Mouse (Mus musculus) myocyte (in vitro differentiated cells): ENCODE results near the gene Phyh.

Source experiments
- CEBPB ChIP-seq: IDR thresholded peaks from 2 replicates; pipeline ENCODE4 v1.6.1; 2011; ENCODE audit warnings: mild to moderate bottlenecking, moderate library complexity; ENCODE audit not compliant: poor library complexity, insufficient read depth, severe bottlenecking
- E2F4 ChIP-seq: IDR thresholded peaks from one replicate; pipeline ENCODE4 v1.6.1; 2011; ENCODE audit warnings: mild to moderate bottlenecking, control low read depth, moderate library complexity; ENCODE audit not compliant: insufficient read depth
- MAX ChIP-seq: IDR thresholded peaks from one replicate; pipeline ENCODE4 v1.6.1; 2011; ENCODE audit warnings: low read depth, mild to moderate bottlenecking, control low read depth
- POLR2A ChIP-seq: IDR thresholded peaks from one replicate; pipeline ENCODE4 v1.6.1; 2011; ENCODE audit warnings: low read depth, mild to moderate bottlenecking, control low read depth, moderate library complexity; ENCODE audit not compliant: insufficient read length
- TCF12 ChIP-seq: IDR thresholded peaks from one replicate; pipeline ENCODE4 v1.6.1; 2011; ENCODE audit warnings: mild to moderate bottlenecking, control low read depth; ENCODE audit not compliant: poor library complexity, insufficient read depth, severe bottlenecking
- TCF3 ChIP-seq: IDR thresholded peaks from one replicate; pipeline ENCODE4 v1.6.1; 2011; ENCODE audit warnings: low read depth, control low read depth; ENCODE audit not compliant: insufficient read length

GRCm38 (mm10) chr2:4900624-4901023 lies 18.2 kb upstream of the Phyh start:
- TF ChIP-seq POLR2A: no peak
- TF ChIP-seq MAX: no peak
- no peak for TF ChIP-seq TCF3
- TF ChIP-seq CEBPB: no peak
- no peak for TF ChIP-seq E2F4
- no peak for TF ChIP-seq TCF12
